Mouse (Mus musculus) thymus, postnatal 25 days (tissue): ENCODE data around the gene Rhox3f.
"Not testable (repeated sequence)": the region's sequence is repeated elsewhere in the genome, so short reads cannot be mapped to it uniquely, and the experiment has no call there.

ENCODE experiments used
- DNase-seq: peaks from one replicate; pipeline ENCODE4 v3.0.0; 2022

The Rhox3f gene

DNA sequence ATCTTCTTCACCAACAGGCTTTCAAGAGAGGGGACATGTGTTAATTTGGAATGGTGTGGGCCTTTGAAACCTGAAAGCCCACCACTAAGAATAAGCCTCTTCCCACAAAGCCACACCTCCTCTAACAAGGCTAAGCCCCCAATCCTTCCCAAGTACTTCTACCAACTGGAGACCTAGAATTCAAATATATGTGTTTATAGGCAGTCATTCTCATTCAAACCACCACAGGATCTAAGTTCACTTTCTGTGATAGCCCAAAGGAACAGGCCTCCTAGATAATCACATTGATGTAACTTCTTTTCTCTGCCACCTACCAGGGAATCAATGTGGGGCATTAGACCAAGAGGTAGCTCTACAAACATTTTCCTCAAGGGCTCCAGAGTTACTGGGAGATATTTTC, at the start of gene Rhox3f:
TSS of gene Rhox3f (plus strand) at position 301 of the 400 bp plus-strand sequence.
- DNase-seq: not testable (repeated sequence)

DNA sequence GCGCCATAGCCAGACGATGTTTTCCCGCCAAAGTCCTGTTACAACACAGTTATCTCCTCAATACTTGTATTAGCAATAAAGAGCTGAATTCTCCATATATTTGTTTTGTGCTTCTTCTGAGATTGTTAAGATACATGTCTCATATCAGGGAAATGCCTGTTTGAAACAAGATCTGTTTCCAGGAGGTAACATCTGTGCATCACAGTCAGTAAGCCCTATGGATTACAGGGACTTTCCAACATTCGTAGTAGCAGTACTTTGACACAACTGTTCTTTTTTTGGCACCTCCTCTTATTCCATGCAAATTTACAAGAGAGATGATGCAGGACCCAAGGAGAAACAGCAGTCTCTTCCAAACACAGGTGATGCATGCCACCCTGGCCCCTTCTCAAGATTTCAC, 39.1 kb upstream of the Rhox3f start, which contains the start of gene Rhox3e:
TSS of gene Rhox3e (plus strand) at position 301 of the 400 bp plus-strand sequence.
- not testable (repeated sequence) for DNase-seq

DNA sequence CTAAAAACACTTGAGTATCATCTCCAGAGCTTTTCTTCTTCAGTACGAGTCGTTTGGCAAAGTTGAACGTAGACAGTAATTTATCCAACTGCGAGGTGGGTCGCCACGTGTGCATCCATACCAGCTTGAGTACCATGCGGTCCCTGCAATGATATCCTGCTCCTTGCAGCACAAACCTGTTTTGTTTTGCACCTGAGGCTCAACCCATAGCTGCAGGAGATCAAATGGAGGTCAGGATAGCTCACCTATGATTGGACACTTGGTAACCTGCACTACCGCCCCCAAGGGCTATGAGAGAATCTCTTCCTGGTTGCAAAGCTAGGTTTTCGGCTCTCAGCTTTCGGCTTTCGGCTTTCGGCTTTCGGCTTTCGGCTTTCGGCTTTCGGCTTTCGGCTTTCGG, 23.7 kb upstream of the Rhox3f start, which contains the start of gene Rhox4e:
TSS of gene Rhox4e (plus strand) at position 301 of the 400 bp plus-strand sequence.
- not testable (repeated sequence) for DNase-seq

DNA sequence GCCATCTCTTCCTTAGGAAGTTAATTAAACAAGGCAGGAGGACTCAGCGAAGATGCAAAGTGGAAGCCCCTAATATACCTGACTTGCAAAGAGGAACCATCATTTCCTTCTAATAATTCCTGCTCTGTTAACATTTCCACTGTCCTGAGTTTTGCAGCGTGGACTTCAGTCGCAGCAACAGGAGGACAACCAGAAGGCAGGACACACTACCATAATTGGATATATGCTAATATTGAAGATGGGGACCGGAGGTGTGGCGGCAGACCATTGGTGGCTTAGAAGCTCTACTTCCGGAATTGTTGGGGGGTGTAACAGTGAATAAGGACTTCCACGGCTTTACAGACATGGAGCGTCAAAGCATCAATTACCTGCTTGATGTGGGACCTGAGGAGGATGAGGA, 9.7 kb upstream of the Rhox3f start, which contains the start of gene Rhox2f:
TSS of gene Rhox2f (plus strand) at position 301 of the 400 bp plus-strand sequence.
- DNase-seq: not testable (repeated sequence)

DNA sequence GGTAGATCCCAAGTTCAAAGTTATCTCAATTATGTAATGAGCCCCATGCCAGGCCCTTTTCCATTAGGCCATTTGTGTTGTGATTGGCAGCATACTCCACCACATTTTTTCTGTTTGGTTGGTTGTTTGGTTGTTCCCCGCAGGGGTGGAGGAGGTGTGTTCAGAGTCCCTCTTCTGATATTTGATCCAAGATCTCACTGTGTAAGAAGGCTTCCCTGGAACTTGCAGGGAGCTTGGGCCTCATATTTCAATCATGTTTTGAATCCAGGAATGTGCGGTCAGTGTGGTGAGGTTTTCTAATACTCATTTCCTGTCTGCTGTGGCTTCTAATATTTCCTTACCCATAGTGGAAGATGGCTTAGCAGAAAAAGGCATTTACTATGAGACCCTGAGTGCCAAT, 8.2 kb upstream of the Rhox3f start:
- not testable (repeated sequence) for DNase-seq

DNA sequence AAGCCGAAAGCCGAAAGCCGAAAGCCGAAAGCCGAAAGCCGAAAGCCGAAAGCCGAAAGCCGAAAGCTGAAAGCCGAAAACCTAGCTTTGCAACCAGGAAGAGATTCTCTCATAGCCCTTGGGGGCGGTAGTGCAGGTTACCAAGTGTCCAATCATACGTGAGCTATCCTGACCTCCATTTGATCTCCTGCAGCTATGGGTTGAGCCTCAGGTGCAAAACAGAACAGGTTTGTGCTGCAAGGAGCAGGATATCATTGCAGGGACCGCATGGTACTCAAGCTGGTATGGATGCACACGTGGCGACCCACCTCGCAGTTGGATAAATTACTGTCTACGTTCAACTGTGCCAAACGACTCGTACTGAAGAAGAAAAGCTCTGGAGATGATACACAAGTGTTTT, 26.8 kb downstream of the Rhox3f start, which contains the start of gene Rhox4f:
TSS of gene Rhox4f (minus strand) at position 101 of the 400 bp plus-strand sequence.
- not testable (repeated sequence) for DNase-seq

DNA sequence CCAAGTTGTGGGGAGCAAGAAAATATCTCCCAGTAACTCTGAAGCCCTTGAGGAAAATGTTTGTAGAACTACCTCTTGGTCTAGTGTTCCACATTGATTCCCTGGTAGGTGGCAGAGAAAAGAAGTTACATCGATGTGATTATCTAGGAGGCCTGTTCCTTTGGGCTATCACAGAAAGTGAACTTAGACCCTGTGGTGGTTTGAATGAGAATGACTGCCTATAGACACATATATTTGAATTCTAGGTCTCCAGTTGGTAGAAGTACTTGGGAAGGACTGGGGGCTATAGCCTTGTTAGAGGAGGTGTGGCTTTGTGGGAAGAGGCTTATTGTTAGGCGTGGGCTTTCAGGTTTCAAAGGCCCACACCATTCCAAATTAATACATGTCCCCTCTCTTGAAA, 47.7 kb downstream of the Rhox3f start, which contains the start of gene Rhox3g:
TSS of gene Rhox3g (minus strand) at position 101 of the 400 bp plus-strand sequence.
- not testable (repeated sequence) for DNase-seq
